Mouse (Mus musculus): Measurements from ENCODE around the gene Hes3. TPM values are rescaled to one million over a fixed set of nuclear protein-coding genes. Genes with fewer than 3 reads are reported as not detected.

The Hes3 gene
- polyA plus RNA-seq, 2 experiments, result 0.03 TPM; not detected in 1

- Histone ChIP-seq H3K4me1 (ENCODE audit: control insufficient read depth, insufficient read depth, low read length) (peaks cover 11% of the 10 kb centered on the region; the same call in 1 of the 2 replicates), H3K9ac (ENCODE audit: low read depth, low read length, severe bottlenecking) (no peak overlapping the region), H3K27ac (replicated peaks; ENCODE audit: low read depth, low read length) (no peak overlapping the region), H3K27me3 (ENCODE audit: control insufficient read depth, insufficient read depth, low read length) (no peaks in the 10 kb centered on the region), H3K4me2 (replicated peaks; ENCODE audit: low read depth, low read length, severe bottlenecking) (no peak overlapping the region), H3K4me3 (replicated peaks; ENCODE audit: low read length) (no peak overlapping the region), H3K36me3 (ENCODE audit: control insufficient read depth, insufficient read depth, low read length) (no peaks in the 10 kb centered on the region), H3K9me3 (ENCODE audit: control insufficient read depth, low read length) (no peaks in the 10 kb centered on the region)
- TF ChIP-seq POLR2A (IDR thresholded peaks at IDR 0.05; ENCODE audit: borderline replicate concordance, extremely low read depth, insufficient read depth, insufficient read length), result no peak
- WGBS, result 85% methylated on average over 9 of the region's 9 CpGs
- DNase-seq (ENCODE audit: low spot score) (no peak), ATAC-seq (ENCODE audit: low FRiP score, low read depth) (no peak)
These were observed 26.4 kb downstream of the Hes3 start for GRCm38 (mm10) chr4:152264867-152265568.

- TF ChIP-seq POLR2A (IDR thresholded peaks at IDR 0.05; ENCODE audit: borderline replicate concordance, extremely low read depth, insufficient read depth, insufficient read length), result no peak
- no peak for DNase-seq (ENCODE audit: low spot score)
- H3K9me3 ChIP-seq (ENCODE audit: control insufficient read depth, low read length), result no peaks in the 10 kb centered on the region
- no peak overlapping the region for H3K9ac ChIP-seq (ENCODE audit: low read depth, low read length, severe bottlenecking)
- ATAC-seq (ENCODE audit: low FRiP score, low read depth), result no peak
- WGBS, result 52% methylated on average over 4 of the region's 4 CpGs
- H3K27ac ChIP-seq (replicated peaks; ENCODE audit: low read depth, low read length), result no peak overlapping the region
- no peak overlapping the region for H3K4me2 ChIP-seq (replicated peaks; ENCODE audit: low read depth, low read length, severe bottlenecking)
- no peaks in the 10 kb centered on the region for H3K27me3 ChIP-seq (ENCODE audit: control insufficient read depth, insufficient read depth, low read length)
- H3K4me3 ChIP-seq (replicated peaks; ENCODE audit: low read length), result no peak overlapping the region
- H3K36me3 ChIP-seq (ENCODE audit: control insufficient read depth, insufficient read depth, low read length), result no peaks in the 10 kb centered on the region
- peaks cover 11% of the 10 kb centered on the region; the same call in 1 of the 2 replicates for H3K4me1 ChIP-seq (ENCODE audit: control insufficient read depth, insufficient read depth, low read length)
These were observed 27.3 kb downstream of the Hes3 start for GRCm38 (mm10) chr4:152264177-152264530.

GRCm38 (mm10) chr4:152263512-152264176, 27.8 kb downstream of the Hes3 start:
- no peak overlapping the region for H3K9ac ChIP-seq (ENCODE audit: low read depth, low read length, severe bottlenecking)
- no peaks in the 10 kb centered on the region for H3K36me3 ChIP-seq (ENCODE audit: control insufficient read depth, insufficient read depth, low read length)
- no peaks in the 10 kb centered on the region for H3K27me3 ChIP-seq (ENCODE audit: control insufficient read depth, insufficient read depth, low read length)
- H3K9me3 ChIP-seq (ENCODE audit: control insufficient read depth, low read length), result no peaks in the 10 kb centered on the region
- H3K4me2 ChIP-seq (replicated peaks; ENCODE audit: low read depth, low read length, severe bottlenecking), result no peak overlapping the region
- 24% methylated on average over 9 of the region's 10 CpGs for WGBS
- no peak for TF ChIP-seq POLR2A (IDR thresholded peaks at IDR 0.05; ENCODE audit: borderline replicate concordance, extremely low read depth, insufficient read depth, insufficient read length)
- ATAC-seq (ENCODE audit: low FRiP score, low read depth), result peak; percentile 42; the same call in 1 of the 2 replicates
- no peak overlapping the region for H3K4me3 ChIP-seq (replicated peaks; ENCODE audit: low read length)
- DNase-seq (ENCODE audit: low spot score), result no peak
- peaks cover 11% of the 10 kb centered on the region; the same call in 1 of the 2 replicates for H3K4me1 ChIP-seq (ENCODE audit: control insufficient read depth, insufficient read depth, low read length)
- no peak overlapping the region for H3K27ac ChIP-seq (replicated peaks; ENCODE audit: low read depth, low read length)

GRCm38 (mm10) chr4:152263089-152263488, 28.4 kb downstream of the Hes3 start:
- H3K9me3 ChIP-seq (ENCODE audit: control insufficient read depth, low read length), result no peaks in the 10 kb centered on the region
- H3K9ac ChIP-seq (ENCODE audit: low read depth, low read length, severe bottlenecking), result no peak overlapping the region
- DNase-seq (ENCODE audit: low spot score) (no peak), ATAC-seq (ENCODE audit: low FRiP score, low read depth) (no peak)
- H3K4me3 ChIP-seq (replicated peaks; ENCODE audit: low read length), result no peak overlapping the region
- H3K4me1 ChIP-seq (ENCODE audit: control insufficient read depth, insufficient read depth, low read length), result peaks cover 11% of the 10 kb centered on the region; the same call in 1 of the 2 replicates
- H3K27ac ChIP-seq (replicated peaks; ENCODE audit: low read depth, low read length), result no peak overlapping the region
- H3K4me2 ChIP-seq (replicated peaks; ENCODE audit: low read depth, low read length, severe bottlenecking), result no peak overlapping the region
- WGBS, result 63% methylated on average over 9 of the region's 9 CpGs
- no peaks in the 10 kb centered on the region for H3K36me3 ChIP-seq (ENCODE audit: control insufficient read depth, insufficient read depth, low read length)
- TF ChIP-seq POLR2A (IDR thresholded peaks at IDR 0.05; ENCODE audit: borderline replicate concordance, extremely low read depth, insufficient read depth, insufficient read length), result no peak
- H3K27me3 ChIP-seq (ENCODE audit: control insufficient read depth, insufficient read depth, low read length), result no peaks in the 10 kb centered on the region

- WGBS, result 64% methylated on average over 9 of the region's 9 CpGs
- Histone ChIP-seq H3K4me2 (replicated peaks; ENCODE audit: low read depth, low read length, severe bottlenecking) (no peak overlapping the region), H3K9me3 (ENCODE audit: control insufficient read depth, low read length) (no peaks in the 10 kb centered on the region), H3K27ac (replicated peaks; ENCODE audit: low read depth, low read length) (no peak overlapping the region), H3K36me3 (ENCODE audit: control insufficient read depth, insufficient read depth, low read length) (no peaks in the 10 kb centered on the region), H3K9ac (ENCODE audit: low read depth, low read length, severe bottlenecking) (no peak overlapping the region), H3K4me1 (ENCODE audit: control insufficient read depth, insufficient read depth, low read length) (peaks cover 11% of the 10 kb centered on the region; the same call in 1 of the 2 replicates), H3K4me3 (replicated peaks; ENCODE audit: low read length) (no peak overlapping the region), H3K27me3 (ENCODE audit: control insufficient read depth, insufficient read depth, low read length) (no peaks in the 10 kb centered on the region)
- ATAC-seq (ENCODE audit: low FRiP score, low read depth) (no peak), DNase-seq (ENCODE audit: low spot score) (no peak)
- no peak for TF ChIP-seq POLR2A (IDR thresholded peaks at IDR 0.05; ENCODE audit: borderline replicate concordance, extremely low read depth, insufficient read depth, insufficient read length)
These were observed 29.3 kb downstream of the Hes3 start for GRCm38 (mm10) chr4:152262187-152262586.

All from limb, embryonic 14.5 days (tissue).